Mouse (Mus musculus) thymus, adult 18-20 months (tissue): ENCODE measurements around the gene Olfr544.
"Not testable (repeated sequence)": the region's sequence is repeated elsewhere in the genome, so short reads cannot be mapped to it uniquely, and the experiment has no call there.

Source experiments
- DNase-seq, 2 experiments: peaks; one replicate each; pipeline ENCODE4 v3.0.0; 2022; ENCODE audit warnings: mixed read lengths in 2 of 2

The Olfr544 gene

DNA sequence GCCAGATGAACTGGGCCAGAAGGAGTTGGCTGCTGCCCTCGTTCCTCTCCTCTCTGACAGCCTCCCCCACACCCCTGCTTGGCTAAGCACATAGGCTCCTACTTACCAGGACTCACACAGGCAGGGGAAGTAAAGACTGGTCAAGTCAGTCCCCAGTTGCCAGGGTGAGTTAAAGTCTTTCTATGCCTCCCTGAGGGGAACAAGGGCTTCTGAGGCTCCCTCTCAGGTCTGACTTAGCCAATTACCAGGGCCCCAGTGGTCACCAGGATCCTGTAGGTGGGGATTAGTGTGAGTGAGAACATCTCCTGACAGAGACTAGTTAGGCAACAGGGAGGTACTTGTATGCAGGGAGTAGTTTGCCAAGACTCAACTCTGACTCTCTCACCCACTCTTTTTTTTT, at the start of gene Olfr544:
Olfr544 (minus strand) TSS at position 153 of the 400 bp plus-strand sequence.
- DNase-seq: no peak

DNA sequence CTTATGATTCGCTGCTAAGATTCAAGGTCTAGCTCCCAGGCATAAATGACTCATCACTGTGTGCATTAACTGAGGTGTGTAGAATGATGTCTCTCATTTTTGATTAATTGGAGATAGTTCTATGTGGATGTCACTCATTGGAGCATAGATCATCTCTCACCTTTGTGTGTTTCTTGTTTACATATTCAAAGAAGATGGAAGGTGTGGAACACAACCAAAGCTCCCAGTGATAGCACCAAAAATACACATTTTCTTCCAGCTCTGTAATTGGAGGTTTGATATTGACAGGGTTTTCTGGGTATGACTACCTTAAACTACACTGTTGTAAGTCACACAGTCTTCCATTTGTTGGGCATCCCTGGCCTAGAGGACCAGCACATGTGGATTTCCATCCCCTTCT, 46.3 kb upstream of the Olfr544 start, which contains the start of gene Olfr547:
Olfr547 (plus strand) TSS at position 301 of the 400 bp plus-strand sequence.
- DNase-seq: no peak

DNA sequence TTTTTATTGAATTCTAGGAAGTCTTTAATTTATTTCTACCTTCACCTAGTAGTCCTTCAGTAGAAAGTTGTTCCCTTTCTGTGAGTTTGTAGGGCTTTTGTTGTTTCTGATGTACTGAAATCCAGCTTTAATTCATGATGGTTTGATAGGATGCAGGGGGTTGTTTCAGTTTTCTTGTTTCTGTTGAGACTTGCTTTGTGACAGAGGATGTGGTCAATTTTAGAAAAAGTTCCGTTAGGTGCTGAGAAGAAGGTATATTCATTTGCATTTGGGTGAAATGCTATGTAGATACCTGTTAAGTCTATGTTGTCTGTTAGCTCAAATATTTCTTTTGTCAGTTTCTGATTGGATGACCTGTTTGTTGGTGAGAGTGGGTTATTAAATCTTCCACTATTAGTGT, 40.9 kb upstream of the Olfr544 start:
- DNase-seq: no peak

DNA sequence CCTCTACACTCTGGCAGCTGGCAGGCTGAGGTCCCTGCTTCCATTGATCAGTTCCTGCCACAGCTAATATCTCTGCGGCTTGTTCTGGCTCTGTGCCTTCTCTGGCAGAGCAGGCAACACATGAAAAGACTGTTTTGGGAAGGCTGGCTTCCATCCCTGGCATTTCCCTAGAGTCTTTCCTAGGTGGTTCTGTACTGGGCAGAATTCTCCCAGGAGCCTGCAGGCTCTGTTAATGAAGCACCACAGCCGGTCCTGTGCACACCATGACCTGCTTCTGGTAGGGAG, 28.9 kb upstream of the Olfr544 start:
- DNase-seq: no peak

DNA sequence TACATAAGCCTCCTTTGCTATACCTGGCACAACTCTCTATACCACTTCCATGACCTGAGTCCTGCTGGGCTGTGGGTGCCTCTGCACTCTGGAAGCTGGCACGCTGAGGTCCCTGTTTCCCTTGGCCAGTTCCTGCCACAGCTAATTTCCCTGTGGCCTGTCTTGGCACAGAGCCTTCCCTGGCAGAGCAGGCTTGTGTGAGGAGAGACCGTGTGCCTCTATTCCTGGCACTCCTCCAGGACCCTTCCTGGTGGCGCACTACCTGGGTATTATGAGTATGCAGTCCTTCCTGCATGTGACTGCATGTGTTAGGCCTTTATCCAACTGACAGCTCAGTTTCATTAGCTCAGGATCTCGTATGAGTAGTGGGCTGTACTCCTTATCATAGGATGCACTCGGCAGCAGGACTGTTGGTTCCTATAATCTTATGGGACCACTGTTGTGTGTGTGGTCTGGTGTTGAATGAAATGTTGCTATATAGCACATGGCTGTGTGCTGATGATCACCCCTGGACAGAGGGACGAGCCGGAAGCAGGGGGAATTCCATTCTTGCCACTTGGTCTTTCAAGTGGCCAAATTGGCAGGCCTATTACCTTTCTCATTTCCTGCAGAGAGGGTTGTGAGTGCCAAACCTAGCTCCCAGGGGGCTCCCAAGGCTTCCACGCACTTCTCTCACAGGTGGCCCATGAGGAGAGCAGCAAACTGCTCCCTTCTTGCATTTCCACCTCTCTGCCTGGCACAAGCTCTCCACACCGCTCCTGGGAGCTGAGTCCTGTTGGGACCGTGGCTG, 28.3 kb upstream of the Olfr544 start:
- no peak for DNase-seq

DNA sequence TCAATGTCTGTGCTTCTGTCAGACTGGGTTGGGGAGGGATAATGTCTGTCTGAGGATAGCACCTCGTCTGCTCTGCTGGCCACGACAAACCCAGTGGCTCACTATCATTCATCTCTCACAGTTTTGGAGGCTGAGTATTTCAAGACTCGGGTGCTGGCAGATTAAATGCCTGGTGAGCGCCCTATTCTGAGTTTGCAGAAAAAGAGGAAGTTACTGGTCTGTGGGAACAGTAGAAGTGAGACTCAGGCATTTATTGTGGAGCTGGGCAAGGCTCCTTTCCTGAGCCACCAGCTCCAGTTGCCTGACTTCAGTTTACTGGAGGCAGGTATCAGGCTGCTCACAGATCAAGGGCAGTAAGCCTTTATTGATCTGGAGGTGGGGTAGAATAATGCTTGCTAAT, 26.0 kb upstream of the Olfr544 start:
- DNase-seq: no peak

DNA sequence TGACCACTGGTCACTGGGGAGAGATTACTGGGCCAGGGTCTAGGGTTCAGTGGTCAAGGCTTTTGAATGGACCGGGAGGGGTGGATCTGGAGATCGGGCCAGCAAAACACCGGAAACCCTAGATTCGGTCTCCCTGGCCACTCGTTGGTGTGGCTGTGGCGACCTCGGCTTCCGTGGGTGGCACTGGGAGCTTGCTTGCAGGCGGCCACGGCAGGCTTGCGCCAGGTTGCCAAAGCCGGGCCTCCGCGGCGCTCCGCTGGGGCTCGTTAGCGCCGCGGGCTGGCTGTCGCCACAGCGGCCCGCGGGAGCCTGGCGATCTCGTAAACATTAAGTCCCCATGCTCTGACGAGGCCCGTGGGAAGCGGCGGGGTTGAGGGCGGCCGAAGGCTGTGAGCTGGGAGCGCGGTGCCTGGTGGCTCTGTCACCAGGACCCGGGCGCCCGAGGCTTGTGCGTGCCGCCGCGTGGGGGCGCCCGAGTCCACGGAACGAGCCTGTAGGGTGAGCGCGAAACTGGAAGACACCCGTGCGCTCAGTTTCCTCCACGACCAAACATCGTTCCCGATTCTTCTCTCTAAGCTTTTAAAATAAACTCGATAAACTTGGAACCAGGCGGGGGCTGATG, 24.8 kb upstream of the Olfr544 start:
- DNase-seq: peak; percentile 51 to 53

DNA sequence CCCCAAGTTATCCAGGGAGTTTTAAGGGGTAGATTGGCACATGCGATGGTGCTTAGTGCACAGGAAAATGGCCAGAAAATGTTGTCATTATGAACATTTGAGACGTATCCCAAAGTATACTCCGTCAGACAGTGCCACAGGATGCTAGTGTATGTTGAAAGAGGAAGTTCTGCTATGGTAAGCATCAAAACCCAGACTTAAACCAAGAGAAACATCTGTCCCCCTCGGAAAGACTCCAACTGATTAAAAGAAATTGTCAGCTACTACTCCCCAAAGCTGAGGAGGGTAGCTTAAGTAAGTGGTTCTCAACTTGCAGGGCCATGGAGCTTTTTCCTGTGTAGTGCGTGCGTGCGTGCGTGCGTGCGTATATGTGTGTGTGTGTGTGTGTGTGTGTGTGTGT, 23.8 kb upstream of the Olfr544 start:
- DNase-seq: no peak

DNA sequence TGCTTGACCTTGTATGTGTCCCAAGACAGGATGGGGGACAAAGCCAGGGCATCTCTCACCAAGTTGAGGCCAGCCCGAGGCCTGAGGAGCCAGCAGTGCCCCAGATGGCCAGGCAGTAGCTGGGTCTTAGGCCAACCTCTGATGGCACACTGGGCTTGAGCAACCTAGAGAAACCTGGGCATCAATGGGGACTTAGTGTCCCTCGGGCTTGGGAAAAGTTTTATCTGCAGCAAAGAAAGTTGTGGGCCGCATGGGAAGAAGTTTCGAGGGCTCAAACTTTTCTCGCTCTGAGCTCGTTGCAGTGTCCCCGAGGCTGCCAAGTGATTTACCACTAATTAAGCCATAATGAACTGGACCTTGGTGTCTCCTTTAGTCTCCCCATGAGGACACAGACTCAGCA, 21.6 kb upstream of the Olfr544 start:
- no peak for DNase-seq

DNA sequence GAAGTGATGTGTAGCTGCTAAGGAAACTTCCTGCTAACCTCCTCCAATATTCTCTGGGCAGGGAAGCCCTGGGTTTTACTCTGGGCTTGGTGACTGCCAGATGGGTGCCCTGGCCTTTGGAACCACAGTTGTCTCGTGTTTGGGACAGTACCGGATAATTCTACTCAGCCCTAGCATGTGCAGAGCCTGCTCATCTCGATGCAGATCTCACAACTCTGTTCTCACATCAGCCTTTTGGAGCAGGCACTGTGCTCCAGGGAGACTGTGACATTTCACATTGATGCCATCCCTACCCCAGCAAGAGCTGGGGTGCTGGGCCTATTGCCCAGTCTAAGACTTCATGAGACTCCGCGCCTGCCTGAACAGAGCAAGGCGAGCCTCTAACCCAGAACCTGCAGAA, 20.6 kb upstream of the Olfr544 start:
- no peak for DNase-seq

DNA sequence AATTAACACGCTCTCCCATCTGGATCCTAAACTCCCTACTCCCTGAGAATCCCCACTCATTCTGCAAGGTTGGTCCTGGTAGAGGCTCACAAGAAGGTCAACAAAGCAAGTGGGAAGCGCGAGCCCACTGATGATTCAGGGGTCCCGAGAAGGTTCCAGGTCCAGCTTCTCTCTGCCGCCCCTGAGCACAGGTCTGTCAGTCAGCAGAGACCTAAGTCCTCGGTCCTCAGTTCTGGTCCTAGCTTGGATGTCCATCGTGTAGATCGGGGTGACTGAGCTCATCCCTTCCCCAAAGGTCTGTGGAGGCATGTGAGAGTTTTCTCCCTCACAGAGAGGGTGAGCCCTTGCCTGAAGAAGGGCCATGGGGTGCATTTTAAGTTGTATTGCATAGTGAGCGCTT, 20.0 kb upstream of the Olfr544 start:
- no peak for DNase-seq

DNA sequence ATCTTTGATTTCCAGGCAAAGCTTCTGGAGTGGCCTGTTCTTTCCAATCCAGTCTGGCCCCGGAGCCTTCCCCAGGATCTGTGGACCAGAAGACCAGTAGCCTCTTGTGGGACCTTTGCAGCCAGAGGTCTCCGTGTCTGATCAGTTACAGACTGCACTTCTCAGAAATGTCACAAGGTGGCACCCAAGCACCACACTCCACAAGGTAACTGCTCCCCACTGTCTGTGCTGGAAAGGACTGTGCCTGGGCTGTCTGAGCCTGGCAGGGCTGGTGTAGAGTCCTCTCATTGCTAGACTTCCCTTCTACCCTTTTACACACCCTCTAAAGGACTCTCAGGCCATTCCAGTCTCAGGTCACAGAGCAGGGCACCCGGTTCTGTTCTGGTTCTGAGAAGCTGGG, 18.7 kb upstream of the Olfr544 start:
- DNase-seq: peak; percentile 18 to 22

DNA sequence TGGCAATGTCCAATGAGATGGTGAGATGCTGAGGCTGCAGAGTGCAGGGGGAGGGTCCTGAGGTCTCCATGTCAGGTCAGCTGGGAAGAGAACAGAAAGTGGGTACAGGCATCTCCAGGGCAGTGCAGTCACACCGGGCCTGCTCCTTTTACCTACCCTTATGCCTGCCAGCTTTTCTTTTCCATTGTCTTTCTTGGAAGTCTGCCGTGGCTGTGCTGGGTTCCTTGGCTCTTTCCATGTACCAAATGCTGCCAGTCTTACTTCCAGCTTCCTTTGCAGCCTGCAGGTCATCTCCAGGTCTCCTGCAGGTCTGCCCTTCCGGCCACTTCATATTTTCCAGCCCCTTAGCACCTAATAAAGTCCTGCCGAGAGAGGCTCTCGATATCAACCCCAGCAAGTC, 13.9 kb upstream of the Olfr544 start:
- DNase-seq: no peak

DNA sequence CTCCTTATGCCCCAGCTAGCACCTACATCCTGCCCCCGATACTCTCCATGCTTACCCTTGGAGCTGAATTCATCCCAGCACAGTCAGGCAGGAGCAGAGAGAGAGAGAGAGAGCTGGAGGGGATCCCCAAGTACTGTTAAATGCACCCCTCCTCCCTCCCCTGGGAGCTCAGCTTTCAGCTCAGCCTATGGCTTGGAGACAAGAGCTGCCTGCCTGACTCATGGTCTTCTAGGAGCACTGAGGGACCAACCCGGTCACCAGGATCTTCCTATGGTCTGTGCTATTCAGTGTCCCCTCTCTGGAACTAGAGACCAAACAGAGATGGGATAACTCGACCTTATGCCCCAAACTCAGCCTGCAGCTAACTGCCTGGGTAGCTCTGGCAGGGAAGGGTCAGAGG, 11.4 kb upstream of the Olfr544 start, which contains the start of gene Olfr545:
Olfr545 (minus strand) TSS at position 101 of the 400 bp plus-strand sequence.
- no peak for DNase-seq

DNA sequence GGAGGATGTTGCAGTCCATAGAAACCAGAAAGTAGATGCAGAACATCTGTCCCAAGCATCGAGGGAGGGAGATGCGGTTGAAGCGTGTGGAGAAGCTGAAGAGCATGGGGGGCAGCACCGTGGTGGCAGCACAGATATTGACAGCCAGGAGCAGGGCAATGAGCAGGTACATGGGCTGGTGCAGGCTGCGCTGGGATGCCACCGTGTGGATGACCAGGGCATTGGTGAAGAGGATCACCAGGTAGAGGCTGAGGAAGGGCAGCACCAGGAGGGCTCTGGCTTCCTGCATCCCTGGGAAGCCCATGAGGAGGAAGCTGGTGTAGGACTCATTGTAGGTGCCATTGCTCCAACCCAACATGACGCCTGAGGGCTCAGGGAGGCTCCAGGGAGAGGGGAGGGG, 6.3 kb upstream of the Olfr544 start:
- not testable (repeated sequence) for DNase-seq

DNA sequence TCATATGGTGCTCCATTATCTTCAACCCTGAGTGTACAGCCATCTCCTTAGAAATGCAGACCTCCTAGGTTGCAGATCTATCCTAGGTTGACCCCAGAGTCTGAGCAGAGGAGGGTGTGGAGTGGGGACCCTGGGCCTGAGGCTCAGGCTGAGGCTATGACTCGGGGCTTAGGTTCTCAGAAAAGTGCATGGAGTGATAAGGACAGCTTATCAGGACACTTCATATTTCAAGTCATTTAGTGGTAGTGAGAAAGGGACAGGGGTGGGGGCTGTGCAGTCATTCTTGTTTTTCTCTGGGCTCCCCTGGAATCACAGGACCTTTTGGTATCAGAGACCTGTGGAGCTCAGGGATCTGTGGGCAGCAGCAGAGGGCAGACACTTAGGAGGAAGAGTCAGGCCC, 2.0 kb downstream of the Olfr544 start:
- DNase-seq: no peak

DNA sequence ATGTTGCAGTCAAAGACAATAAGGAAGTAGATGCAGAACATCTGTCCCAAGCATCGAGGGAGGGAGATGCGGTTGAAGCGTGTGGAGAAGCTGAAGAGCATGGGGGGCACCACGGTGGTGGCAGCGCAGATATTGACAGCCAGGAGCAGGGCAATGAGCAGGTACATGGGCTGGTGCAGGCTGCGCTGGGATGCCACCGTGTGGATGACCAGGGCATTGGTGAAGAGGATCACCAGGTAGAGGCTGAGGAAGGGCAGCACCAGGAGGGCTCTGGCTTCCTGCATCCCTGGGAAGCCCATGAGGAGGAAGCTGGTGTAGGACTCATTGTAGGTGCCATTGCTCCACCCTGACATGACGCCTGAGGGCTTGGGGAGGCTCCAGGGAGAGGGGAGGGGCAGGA, 3.3 kb downstream of the Olfr544 start:
- DNase-seq: not testable (repeated sequence)

DNA sequence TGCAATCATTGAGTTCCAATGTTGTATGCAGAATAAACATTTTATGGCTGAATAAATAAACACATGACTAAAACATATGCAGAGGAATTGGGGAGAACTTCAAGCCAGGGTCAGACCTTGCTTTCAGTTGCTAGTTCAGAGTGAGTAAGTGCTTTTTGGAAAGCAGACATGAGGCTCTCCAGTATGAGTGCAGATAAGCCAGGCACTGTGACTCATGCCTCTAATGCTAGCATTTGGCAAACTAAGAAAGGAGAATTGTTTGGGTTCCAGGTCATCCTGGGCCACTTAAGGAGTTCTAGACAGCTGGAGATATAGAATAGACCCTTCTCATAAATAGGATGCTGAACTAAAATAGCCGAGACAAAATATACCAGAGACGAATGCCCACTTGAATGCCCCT, 4.4 kb downstream of the Olfr544 start:
- no peak for DNase-seq

DNA sequence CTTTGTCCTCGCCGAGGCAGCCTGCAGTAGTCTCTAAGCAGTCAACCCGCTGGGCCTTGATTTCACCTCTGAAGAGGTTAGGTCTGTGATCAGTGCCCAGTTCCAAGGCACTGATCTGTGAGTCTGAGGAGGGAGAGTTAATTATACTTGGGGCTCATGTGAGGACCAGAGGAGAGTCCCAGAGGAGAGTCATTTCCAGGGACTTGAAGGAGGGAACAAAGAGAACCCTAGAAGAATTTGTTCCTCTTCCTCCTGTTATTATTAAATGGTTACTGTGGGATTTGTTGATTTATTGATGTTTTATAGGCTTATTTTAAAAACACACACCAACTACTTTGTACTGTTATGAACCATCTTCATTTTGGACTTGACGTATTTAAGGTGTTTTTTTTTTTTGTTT, 6.5 kb downstream of the Olfr544 start, which contains the start of gene Olfr543:
Olfr543 (minus strand) TSS at position 101 of the 400 bp plus-strand sequence.
- no peak for DNase-seq

DNA sequence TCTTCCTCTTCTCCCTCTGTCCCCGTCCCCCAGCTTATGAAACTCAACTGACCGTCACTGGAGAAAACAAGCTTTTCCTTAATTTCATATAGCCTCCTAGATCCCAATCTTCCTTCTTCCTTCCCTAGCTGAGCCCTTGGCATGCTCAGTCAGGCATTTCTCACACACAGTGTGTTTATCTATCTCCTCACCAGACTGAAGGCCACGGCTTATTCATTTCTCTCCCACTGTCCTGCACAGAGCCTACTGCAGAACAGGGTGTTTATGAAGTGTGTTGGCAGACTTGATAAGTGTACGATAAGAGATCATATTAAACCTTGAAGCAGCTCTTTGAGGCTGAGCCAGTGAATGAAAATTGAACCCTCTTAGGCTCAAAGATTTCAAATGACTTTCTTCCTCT, 7.3 kb downstream of the Olfr544 start:
- DNase-seq: no peak

DNA sequence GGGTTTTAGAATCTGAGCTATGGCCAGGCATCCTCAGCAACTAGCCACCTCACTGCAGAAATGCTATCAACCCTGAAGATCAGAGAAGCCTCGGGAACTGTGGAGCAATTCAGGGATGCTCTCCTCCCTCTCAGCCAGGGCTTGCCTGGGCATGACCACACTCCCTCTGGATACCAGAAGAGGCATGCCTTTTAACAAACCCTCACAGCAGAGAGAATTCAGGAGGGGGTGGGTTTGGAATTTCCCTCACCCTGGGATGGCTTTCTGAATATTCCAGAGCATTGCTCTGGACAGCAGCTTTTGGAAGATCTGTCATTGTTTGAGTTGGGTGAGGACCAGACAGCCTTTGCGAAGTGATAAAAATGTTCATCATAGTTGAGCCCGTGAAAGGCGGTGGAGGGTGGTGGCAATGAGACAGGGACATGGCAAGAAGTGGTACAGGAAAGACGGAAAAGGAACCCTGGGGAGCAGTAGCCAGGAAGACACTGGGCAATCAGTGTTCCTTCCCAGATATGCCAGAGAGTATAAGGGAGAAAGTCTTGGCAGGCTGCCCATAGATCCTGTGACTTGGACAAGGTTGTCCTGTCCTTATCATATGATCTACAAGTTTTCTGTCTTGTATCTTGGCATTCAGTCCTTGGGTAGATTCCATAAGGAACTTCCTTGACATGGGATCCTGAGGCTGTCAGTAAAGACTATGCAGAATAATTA, 8.6 kb downstream of the Olfr544 start:
- no peak for DNase-seq

DNA sequence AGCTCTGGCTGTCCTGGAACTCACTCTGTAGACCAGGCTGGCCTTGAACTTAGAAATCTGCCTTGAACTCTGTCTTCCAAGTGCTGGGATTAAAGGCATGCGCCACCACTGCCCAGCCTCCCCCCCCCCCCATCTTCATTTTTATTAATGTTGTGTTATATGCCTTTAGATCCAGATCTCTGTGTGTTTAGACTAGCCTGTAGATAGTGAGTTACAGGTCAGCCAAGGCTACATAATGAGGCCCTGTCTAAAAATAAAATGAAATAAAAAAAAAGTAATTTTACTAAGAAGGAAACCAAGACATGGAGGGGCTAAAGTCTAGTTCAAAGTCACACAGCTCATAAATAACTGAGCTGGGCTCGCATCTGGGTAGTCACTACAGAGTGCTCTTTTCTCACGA, 9.2 kb downstream of the Olfr544 start:
- no peak for DNase-seq

DNA sequence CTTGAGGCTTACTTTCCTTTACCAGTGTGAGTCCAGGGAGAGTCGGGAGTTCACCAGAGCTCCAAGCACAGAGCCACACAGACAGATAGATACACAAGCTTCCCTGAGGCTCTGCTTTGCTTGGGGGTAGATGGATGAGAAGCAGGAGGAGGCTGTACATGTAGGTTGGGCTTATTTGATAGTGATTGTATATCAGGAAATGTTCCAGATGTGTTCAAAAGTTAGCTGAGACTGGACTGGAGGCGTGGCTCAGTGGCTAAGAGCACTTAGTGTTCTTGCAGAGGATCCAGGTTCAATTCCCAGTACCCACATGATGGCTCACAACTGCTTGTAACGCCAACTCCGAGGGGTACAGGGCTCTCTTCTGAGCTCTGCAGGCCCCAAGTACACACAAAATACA, 9.7 kb downstream of the Olfr544 start:
- DNase-seq: no peak

DNA sequence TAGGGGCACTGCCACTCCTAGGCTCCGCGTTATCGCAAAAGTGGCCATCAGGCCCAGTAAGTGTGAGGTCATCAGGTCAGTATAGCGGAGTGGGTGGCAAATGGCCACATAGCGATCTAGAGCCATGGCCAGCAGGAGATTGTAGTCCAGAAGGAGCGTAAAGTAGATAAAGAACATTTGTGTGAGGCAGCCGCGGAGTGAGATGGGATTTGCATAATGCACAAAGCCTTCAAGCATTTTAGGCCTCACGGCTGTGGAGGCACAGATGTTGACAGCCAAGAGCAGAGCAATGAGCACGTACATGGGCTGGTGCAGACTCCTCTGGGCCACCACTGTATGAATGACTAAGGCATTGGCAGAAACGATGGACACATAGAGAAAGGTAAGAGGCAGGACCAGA, 10.7 kb downstream of the Olfr544 start:
- DNase-seq: no peak
